Mouse (Mus musculus): ENCODE data around the gene Jchain.
"Not testable (repeated sequence)": the region's sequence is repeated elsewhere in the genome, so short reads cannot be mapped to it uniquely, and the experiment has no call there.

Jchain gene

GRCm38 (mm10) chr5:88527657-88528056 is at the start of gene Jchain:
Gene Jchain, minus strand, starts transcription at chr5:88527891.
- DNase-seq (ENCODE audit: low spot score in 2 of 2), result no peak

GRCm38 (mm10) chr5:88575506-88576338 is 48.0 kb upstream of the Jchain start:
- DNase-seq (ENCODE audit: low spot score in 2 of 2), result peak; percentile 43 to 66

GRCm38 (mm10) chr5:88574829-88575228 is 47.1 kb upstream of the Jchain start:
- no peak for DNase-seq (ENCODE audit: low spot score in 2 of 2)

GRCm38 (mm10) chr5:88569541-88569940 is 41.9 kb upstream of the Jchain start:
- DNase-seq (ENCODE audit: low spot score in 2 of 2), result no peak

GRCm38 (mm10) chr5:88566034-88566841 is 38.5 kb upstream of the Jchain start:
- no peak for DNase-seq (ENCODE audit: low spot score in 2 of 2)

GRCm38 (mm10) chr5:88565148-88566033 is 37.7 kb upstream of the Jchain start:
- DNase-seq (ENCODE audit: low spot score in 2 of 2), result peak; percentile 55 to 70

GRCm38 (mm10) chr5:88564501-88565147 is 36.9 kb upstream of the Jchain start, which contains the start of gene Rufy3:
Gene Rufy3, plus strand, starts transcription at chr5:88565040.
- peak; percentile 85 to 88 for DNase-seq (ENCODE audit: low spot score in 2 of 2)

GRCm38 (mm10) chr5:88562863-88563780 is 35.4 kb upstream of the Jchain start:
- peak in 1 of 2 experiments; percentile 37 for DNase-seq (ENCODE audit: low spot score in 2 of 2)

GRCm38 (mm10) chr5:88561080-88561814 is 33.6 kb upstream of the Jchain start:
- no peak for DNase-seq (ENCODE audit: low spot score in 2 of 2)

GRCm38 (mm10) chr5:88558991-88559390 is 31.3 kb upstream of the Jchain start:
- no peak for DNase-seq (ENCODE audit: low spot score in 2 of 2)

GRCm38 (mm10) chr5:88554086-88554886 is 26.6 kb upstream of the Jchain start, which contains the start of gene Utp3:
Gene Utp3, plus strand, starts transcription at chr5:88554462.
- peak; percentile 92 to 93 for DNase-seq (ENCODE audit: low spot score in 2 of 2)

- DNase-seq (ENCODE audit: low spot score in 2 of 2), result no peak
These were observed 25.8 kb upstream of the Jchain start for GRCm38 (mm10) chr5:88553271-88554085.

GRCm38 (mm10) chr5:88545536-88545935 is 17.8 kb upstream of the Jchain start:
- DNase-seq (ENCODE audit: low spot score in 2 of 2), result no peak

- not testable (repeated sequence) for DNase-seq (ENCODE audit: low spot score in 2 of 2)
These were observed 16.7 kb upstream of the Jchain start for GRCm38 (mm10) chr5:88544411-88544810.

- DNase-seq (ENCODE audit: low spot score in 2 of 2), result peak in 1 of 2 experiments; percentile 23
These were observed 15.1 kb upstream of the Jchain start for GRCm38 (mm10) chr5:88542651-88543282.

GRCm38 (mm10) chr5:88540845-88541244 is 13.2 kb upstream of the Jchain start:
- no peak for DNase-seq (ENCODE audit: low spot score in 2 of 2)

- no peak for DNase-seq (ENCODE audit: low spot score in 2 of 2)
These were observed 7.0 kb upstream of the Jchain start for GRCm38 (mm10) chr5:88534697-88535096.

All from urinary bladder, postnatal 36 days (tissue).